Mouse (Mus musculus) thymus, adult 2 months (tissue): ENCODE results near the gene Gdf7.

ENCODE experiments used
- CTCF ChIP-seq: fragments of 200-500 bp; IDR thresholded peaks from 2 replicates; pipeline ENCODE4 v1.5.1; 2012; ENCODE audit warnings: mild to moderate bottlenecking, control low read depth, low read length, moderate library complexity, borderline replicate concordance; ENCODE audit not compliant: control insufficient read depth, poor library complexity, insufficient read depth; ENCODE audit errors: extremely low read depth
- POLR2A ChIP-seq: fragments of 200-500 bp; IDR thresholded peaks from 2 replicates; pipeline ENCODE4 v1.6.1; 2012; ENCODE audit warnings: mild to moderate bottlenecking, low read length, control low read depth, moderate library complexity; ENCODE audit not compliant: control insufficient read depth, poor library complexity, insufficient read depth; ENCODE audit errors: extremely low read depth

GRCm38 (mm10) chr12:8305258-8305657 lies 3.5 kb upstream of the Gdf7 start:
- TF ChIP-seq POLR2A (no peak), CTCF (no peak)
